21 mouse cellular contexts compared by ENCODE assay signal in genomic region chr4:58832908-58833307, GRCm38 (mm10). TPM values are rescaled to one million over a fixed set of nuclear protein-coding genes. Genes with fewer than 3 reads are reported as not detected.
DNase-seq lines count a peak whose midpoint lies in the region; ATAC-seq lines count a peak whose summit lies in the region.
"Had no signal": no experiment of that assay in that cellular context is flagged by ENCODE, and none has a peak within 500 bp of the region (broad histone marks: within the 10 kb centered on the region; RNA-seq: fewer than 3 reads in every experiment).

No protein-coding gene starts in this region.

- no peak overlapping the region for H3K27ac ChIP-seq in liver, embryonic 12.5 days
- no peak overlapping the region for H3K27ac ChIP-seq in liver, embryonic 16.5 days (ENCODE audit: low read length)
- no peak overlapping the region for H3K27ac ChIP-seq in forebrain, embryonic 10.5 days
- H3K27ac ChIP-seq: embryonic facial prominence, embryonic 12.5 days; forebrain, embryonic 12.5 days; heart, adult 2 months; heart, embryonic 15.5 days; hindbrain, embryonic 14.5 days had no signal

- peaks cover 15% of the 10 kb centered on the region for H3K4me1 ChIP-seq in liver, embryonic 12.5 days
- no peaks in the 10 kb centered on the region for H3K4me1 ChIP-seq in liver, embryonic 16.5 days (ENCODE audit: control insufficient read depth, low read depth, low read length)
- H3K4me1 ChIP-seq in forebrain, embryonic 10.5 days, result no peaks in the 10 kb centered on the region
- H3K4me1 ChIP-seq: embryonic facial prominence, embryonic 12.5 days; forebrain, embryonic 12.5 days; heart, embryonic 15.5 days had no signal

- H3K4me2 ChIP-seq in liver, embryonic 12.5 days, result no peak overlapping the region
- no peak overlapping the region for H3K4me2 ChIP-seq in liver, embryonic 16.5 days (ENCODE audit: low read depth, low read length)
- H3K4me2 ChIP-seq: embryonic facial prominence, embryonic 12.5 days; forebrain, embryonic 12.5 days; heart, embryonic 11.5 days; heart, embryonic 15.5 days; hindbrain, embryonic 14.5 days had no signal

- no peak overlapping the region for H3K4me3 ChIP-seq in liver, embryonic 12.5 days
- H3K4me3 ChIP-seq in liver, embryonic 16.5 days (ENCODE audit: low read depth, low read length), result no peak overlapping the region
- H3K4me3 ChIP-seq in forebrain, embryonic 10.5 days, result no peak overlapping the region
- H3K4me3 ChIP-seq: embryonic facial prominence, embryonic 12.5 days; forebrain, embryonic 12.5 days; heart, adult 2 months; heart, embryonic 15.5 days had no signal

- peak; percentile 33 for DNase-seq in MEL-GATA-1-ER (ENCODE audit: extremely low read depth, low read depth)
- no peak for DNase-seq in adrenal gland, adult (ENCODE audit: inconsistent age in 2 of 2, low spot score in 1 of 2)
- no peak for DNase-seq in forebrain, embryonic 10.5 days (ENCODE audit: extremely low spot score, low spot score)
- DNase-seq: adrenal gland, postnatal 10 days; cerebellum, adult 2 months; cerebellum, postnatal 10 days; embryo, embryonic 11 days; gastrocnemius, postnatal 10 days; heart, adult 2 months; heart, postnatal 14 days had no signal

- H3K36me3 ChIP-seq in liver, embryonic 12.5 days, result peaks cover 62% of the 10 kb centered on the region
- peaks cover 12% of the 10 kb centered on the region for H3K36me3 ChIP-seq in liver, embryonic 16.5 days (ENCODE audit: control insufficient read depth, insufficient read depth)
- peaks cover 75% of the 10 kb centered on the region for H3K36me3 ChIP-seq in forebrain, embryonic 10.5 days (replicated peaks)

- H3K9me3 ChIP-seq in liver, embryonic 12.5 days (replicated peaks), result no peaks in the 10 kb centered on the region
- no peaks in the 10 kb centered on the region for H3K9me3 ChIP-seq in liver, embryonic 16.5 days (replicated peaks; ENCODE audit: control insufficient read depth, low read length)
- H3K9me3 ChIP-seq in forebrain, embryonic 10.5 days, result no peaks in the 10 kb centered on the region
- H3K9me3 ChIP-seq: embryonic facial prominence, embryonic 12.5 days; forebrain, embryonic 12.5 days; heart, embryonic 15.5 days had no signal

- 21% methylated on average over 3 of the region's 3 CpGs for WGBS in liver, embryonic 12.5 days (ENCODE audit: insufficient replicate concordance)
- 17% methylated on average over 3 of the region's 3 CpGs for WGBS in liver, embryonic 16.5 days (ENCODE audit: insufficient replicate concordance)
- 90% methylated on average over 3 of the region's 3 CpGs for WGBS in forebrain, embryonic 10.5 days

- peak; percentile 35; the same call in 1 of the 2 replicates for ATAC-seq in liver, embryonic 12.5 days
- peak; percentile 48 for ATAC-seq in liver, embryonic 16.5 days (ENCODE audit: low read depth)
- no peak for ATAC-seq in megakaryocyte, adult 5-6 weeks (ENCODE audit: poor library complexity, severe bottlenecking)
- ATAC-seq: forebrain, embryonic 16.5 days had no signal

- no peaks in the 10 kb centered on the region for H3K27me3 ChIP-seq in liver, embryonic 12.5 days (replicated peaks)
- no peaks in the 10 kb centered on the region for H3K27me3 ChIP-seq in liver, embryonic 16.5 days (ENCODE audit: control insufficient read depth, insufficient read depth, low read depth, low read length)
- no peaks in the 10 kb centered on the region for H3K27me3 ChIP-seq in forebrain, embryonic 10.5 days (ENCODE audit: poor library complexity, severe bottlenecking)
- H3K27me3 ChIP-seq: CH12.LX; embryonic facial prominence, embryonic 12.5 days; forebrain, embryonic 12.5 days; heart, embryonic 15.5 days had no signal

- H3K9ac ChIP-seq in liver, embryonic 12.5 days, result no peak overlapping the region
- no peak overlapping the region for H3K9ac ChIP-seq in liver, embryonic 16.5 days (ENCODE audit: low read depth, low read length)
- H3K9ac ChIP-seq: embryonic facial prominence, embryonic 12.5 days; forebrain, embryonic 12.5 days; heart, embryonic 15.5 days; hindbrain, embryonic 14.5 days had no signal

RNA-seq across cellular contexts. Expression of gene Olfr267, which starts 45.4 kb away (rescaled TPM):
- polyA plus RNA-seq in liver, embryonic 12.5 days (2016; fragmentation: Nextera tagmentation; extraction: Ambion mirVana), result not detected in 2 replicates
- polyA plus RNA-seq in liver, embryonic 16.5 days (2015; fragmentation: Nextera tagmentation; extraction: Ambion mirVana), result not detected in 2 replicates
- 0.16 TPM in 1 of 2 replicates, not detected in the other for total RNA-seq in megakaryocyte, adult 5-6 weeks (2015)
- total RNA-seq in megakaryocyte, adult 5-6 weeks (2017), result not detected in 2 replicates
- polyA plus RNA-seq in forebrain, embryonic 10.5 days (2016; fragmentation: Nextera tagmentation; extraction: Ambion mirVana), result not detected in 2 replicates
- total RNA-seq: CH12.LX; common myeloid progenitor, adult 5-6 weeks had no signal
- polyA plus RNA-seq: embryonic facial prominence, embryonic 12.5 days; forebrain, embryonic 12.5 days; hindbrain, embryonic 14.5 days had no signal
